Mouse (Mus musculus) olfactory bulb, adult 2 months (tissue): ENCODE measurements around the gene Jmjd1c.

ENCODE experiments used
- CTCF ChIP-seq: fragments of 200-500 bp; IDR thresholded peaks from 2 replicates; pipeline ENCODE4 v1.5.1; 2012; ENCODE audit warnings: low read depth, mild to moderate bottlenecking, low read length, moderate library complexity; ENCODE audit not compliant: insufficient read depth
- POLR2A ChIP-seq: fragments of 200-500 bp; IDR thresholded peaks from 2 replicates; pipeline ENCODE4 v1.6.1; 2012; ENCODE audit warnings: mild to moderate bottlenecking, low read depth, low read length, moderate library complexity; ENCODE audit not compliant: insufficient read depth

GRCm38 (mm10) chr10:67182651-67183050 lies 86.7 kb downstream of the Jmjd1c start:
- TF ChIP-seq POLR2A, result no peak
- TF ChIP-seq CTCF, result no peak
